Mouse (Mus musculus) forebrain, embryonic 14.5 days (tissue): ENCODE data around the gene Tsen34. TPM values are rescaled to one million over a fixed set of nuclear protein-coding genes. Genes with fewer than 3 reads are reported as not detected.

Source experiments
- ATAC-seq: fragments of 200-750 bp; cut with Nextera tagmentation; 2 replicates; pipeline ENCODE4 v1.8.0; 2017; ENCODE audit warnings: mild to moderate bottlenecking, moderate library complexity
- DNase-seq: peaks from one replicate; pipeline ENCODE4 v3.0.0-alpha.2; 2015; ENCODE audit warnings: low spot score
- H3K27ac ChIP-seq: fragments of 300-500 bp; sonication (generic); 2 replicates; pipeline ENCODE4 v1.5.1; 2014; ENCODE audit warnings: low read depth, mild to moderate bottlenecking, control low read depth, low read length, moderate library complexity
- H3K27me3 ChIP-seq: fragments of 300-500 bp; sonication (generic); replicated peaks from 2 replicates; pipeline ENCODE4 v1.6.1; 2014; ENCODE audit warnings: low read length, control low read depth, mixed read lengths; ENCODE audit not compliant: control insufficient read depth, insufficient read depth
- H3K36me3 ChIP-seq: fragments of 300-500 bp; sonication (generic); 2 replicates; pipeline ENCODE4 v1.6.1; 2014; ENCODE audit warnings: low read length, control low read depth; ENCODE audit not compliant: control insufficient read depth, insufficient read depth
- H3K4me1 ChIP-seq: fragments of 300-500 bp; sonication (generic); 2 replicates; pipeline ENCODE4 v1.6.1; 2014; ENCODE audit warnings: antibody characterized with exemption, low read length, control low read depth; ENCODE audit not compliant: control insufficient read depth, insufficient read depth
- H3K4me2 ChIP-seq: fragments of 300-500 bp; sonication (generic); 2 replicates; pipeline ENCODE4 v1.6.1; 2014; ENCODE audit warnings: mild to moderate bottlenecking, control low read depth, low read length
- H3K4me3 ChIP-seq: fragments of 300-500 bp; sonication (generic); 2 replicates; pipeline ENCODE4 v1.5.1; 2014; ENCODE audit warnings: low read depth, low read length, control low read depth
- H3K9ac ChIP-seq: fragments of 300-500 bp; sonication (generic); 2 replicates; pipeline ENCODE4 v1.6.1; 2014; ENCODE audit warnings: mild to moderate bottlenecking, low read length, control low read depth, moderate library complexity
- H3K9me3 ChIP-seq: fragments of 300-500 bp; sonication (generic); replicated peaks from 2 replicates; pipeline ENCODE4 v1.6.1; 2016; ENCODE audit warnings: low read length, control low read depth, mixed read lengths; ENCODE audit not compliant: control insufficient read depth
- whole genome bisulfite sequencing: fragments of 180-500 bp; shearing (Covaris S2); extraction: QIAGEN DNeasy Blood & Tissue Kit; methylation state at CpG from one replicate; pipeline ENCODE4 v1.1.7; 2014; 5-methylcytosine and 5-hydroxymethylcytosine counted together
- polyA plus RNA-seq: library from polyadenylated mRNA; unstranded; fragments of >200 nt; fragmentation: Nextera tagmentation; extraction: Ambion mirVana; gene quantifications from 2 replicates; pipeline ENCODE4 v1.2.1, GENCODE M21; 2014

The Tsen34 gene
- 233 TPM in 2 replicates for polyA plus RNA-seq

- DNase-seq = no peak
- ATAC-seq = peak; percentile 0
- H3K9ac ChIP-seq = peak within 1 kb of the TSS; percentile 91
- peaks cover 15% of the 10 kb centered on the region for H3K4me1 ChIP-seq
- H3K4me3 ChIP-seq = peak within 1 kb of the TSS; percentile 69
- no peaks in the 10 kb centered on the region for H3K9me3 ChIP-seq
- under 1% methylated on average over 49 of the region's 49 CpGs for WGBS
- H3K27me3 ChIP-seq = no peaks in the 10 kb centered on the region
- H3K4me2 ChIP-seq = peak within 1 kb of the TSS; percentile 70
- peaks cover 26% of the 10 kb centered on the region for H3K36me3 ChIP-seq
- H3K27ac ChIP-seq = peak within 1 kb of the TSS; percentile 79
These were observed at the start of gene Tsen34 for GRCm38 (mm10) chr7:3692382-3692986. Gene Tsen34 (plus strand): TSS chr7:3692863.

GRCm38 (mm10) chr7:3643412-3643811 is 49.3 kb upstream of the Tsen34 start:
- H3K4me3 ChIP-seq = no peak overlapping the region
- H3K9ac ChIP-seq = no peak overlapping the region
- WGBS = 71% methylated on average over 5 of the region's 5 CpGs
- H3K27me3 ChIP-seq = no peaks in the 10 kb centered on the region
- no peak overlapping the region for H3K4me2 ChIP-seq
- no peak for DNase-seq
- ATAC-seq = no peak
- no peak overlapping the region for H3K27ac ChIP-seq
- no peaks in the 10 kb centered on the region for H3K9me3 ChIP-seq
- H3K4me1 ChIP-seq = peaks cover 24% of the 10 kb centered on the region
- peaks cover 36% of the 10 kb centered on the region for H3K36me3 ChIP-seq

GRCm38 (mm10) chr7:3643843-3644242 is 48.8 kb upstream of the Tsen34 start:
- WGBS = 27% methylated on average over 9 of the region's 9 CpGs
- Histone ChIP-seq H3K4me2 (peak overlapping the region; percentile 62), H3K4me3 (peak overlapping the region; percentile 36), H3K27ac (no peak overlapping the region), H3K36me3 (peaks cover 35% of the 10 kb centered on the region), H3K27me3 (no peaks in the 10 kb centered on the region), H3K4me1 (peaks cover 28% of the 10 kb centered on the region), H3K9me3 (no peaks in the 10 kb centered on the region), H3K9ac (peak overlapping the region; percentile 26; the same call in 1 of the 2 replicates)
- DNase-seq = no peak
- no peak for ATAC-seq

GRCm38 (mm10) chr7:3644348-3644671 is 48.4 kb upstream of the Tsen34 start:
- H3K4me1 ChIP-seq = peaks cover 28% of the 10 kb centered on the region
- no peak overlapping the region for H3K27ac ChIP-seq
- peak overlapping the region; percentile 26; the same call in 1 of the 2 replicates for H3K9ac ChIP-seq
- DNase-seq (no peak), ATAC-seq (no peak)
- 0% methylated on average over 11 of the region's 11 CpGs for WGBS
- H3K9me3 ChIP-seq = no peaks in the 10 kb centered on the region
- H3K36me3 ChIP-seq = peaks cover 31% of the 10 kb centered on the region
- H3K4me2 ChIP-seq = peak overlapping the region; percentile 62
- no peaks in the 10 kb centered on the region for H3K27me3 ChIP-seq
- peak overlapping the region; percentile 36 for H3K4me3 ChIP-seq

- Histone ChIP-seq H3K4me3 (peak within 1 kb of the TSS; percentile 100), H3K27me3 (no peaks in the 10 kb centered on the region), H3K27ac (peak within 1 kb of the TSS; percentile 98), H3K9me3 (no peaks in the 10 kb centered on the region), H3K9ac (peak within 1 kb of the TSS; percentile 98), H3K4me2 (peak within 1 kb of the TSS; percentile 89), H3K4me1 (peaks cover 28% of the 10 kb centered on the region), H3K36me3 (peaks cover 28% of the 10 kb centered on the region)
- DNase-seq = peak; percentile 100
- under 1% methylated on average over 47 of the region's 58 CpGs for WGBS
- ATAC-seq = peak; percentile 98
These were observed 47.8 kb upstream of the Tsen34 start, which contains the start of gene Cnot3 for GRCm38 (mm10) chr7:3644672-3645487. Gene Cnot3 (plus strand): TSS chr7:3645268.

GRCm38 (mm10) chr7:3645488-3646025 is 47.1 kb upstream of the Tsen34 start:
- Histone ChIP-seq H3K36me3 (peaks cover 28% of the 10 kb centered on the region), H3K4me3 (peak overlapping the region; percentile 100), H3K27ac (peak overlapping the region; percentile 98), H3K9ac (peak overlapping the region; percentile 98), H3K4me1 (peaks cover 28% of the 10 kb centered on the region), H3K9me3 (no peaks in the 10 kb centered on the region), H3K4me2 (peak overlapping the region; percentile 89), H3K27me3 (no peaks in the 10 kb centered on the region)
- WGBS = 0% methylated on average over 46 of the region's 58 CpGs
- DNase-seq (peak; percentile 15), ATAC-seq (peak; percentile 13; the same call in 1 of the 2 replicates)

- H3K27me3 ChIP-seq = no peaks in the 10 kb centered on the region
- H3K36me3 ChIP-seq = peaks cover 28% of the 10 kb centered on the region
- H3K9ac ChIP-seq = peak overlapping the region; percentile 98
- H3K27ac ChIP-seq = peak overlapping the region; percentile 98; the same call in 1 of the 2 replicates
- no peaks in the 10 kb centered on the region for H3K9me3 ChIP-seq
- 24% methylated on average over 9 of the region's 9 CpGs for WGBS
- ATAC-seq (no peak), DNase-seq (no peak)
- H3K4me3 ChIP-seq = peak overlapping the region; percentile 100
- H3K4me1 ChIP-seq = peaks cover 28% of the 10 kb centered on the region
- peak overlapping the region; percentile 89 for H3K4me2 ChIP-seq
These were observed 46.5 kb upstream of the Tsen34 start for GRCm38 (mm10) chr7:3646188-3646587.

- 65% methylated on average over 4 of the region's 4 CpGs for WGBS
- Histone ChIP-seq H3K27me3 (no peaks in the 10 kb centered on the region), H3K9ac (peak overlapping the region; percentile 98), H3K9me3 (no peaks in the 10 kb centered on the region), H3K4me1 (peaks cover 28% of the 10 kb centered on the region), H3K4me3 (peak overlapping the region; percentile 100), H3K4me2 (peak overlapping the region; percentile 89), H3K36me3 (peaks cover 28% of the 10 kb centered on the region), H3K27ac (no peak overlapping the region)
- ATAC-seq (no peak), DNase-seq (no peak)
These were observed 46.0 kb upstream of the Tsen34 start for GRCm38 (mm10) chr7:3646641-3647040.
